Mouse (Mus musculus): ENCODE results near the gene Hpf1.
A peak's percentile ranks its signal among the peaks of the same experiment; 100 is the strongest.

The Hpf1 gene

GRCm38 (mm10) chr8:60890520-60890874 lies 279 bp downstream of the Hpf1 start:
- ATAC-seq (ENCODE audit: insufficient number of reproducible peaks, low FRiP score, low TSS enrichment), result no peak

GRCm38 (mm10) chr8:60891757-60892156 lies 1.5 kb downstream of the Hpf1 start:
- no peak for ATAC-seq (ENCODE audit: insufficient number of reproducible peaks, low FRiP score, low TSS enrichment)

GRCm38 (mm10) chr8:60895878-60896277 lies 5.7 kb downstream of the Hpf1 start:
- no peak for ATAC-seq (ENCODE audit: insufficient number of reproducible peaks, low FRiP score, low TSS enrichment)

- no peak for ATAC-seq (ENCODE audit: insufficient number of reproducible peaks, low FRiP score, low TSS enrichment)
Observed at GRCm38 (mm10) chr8:60900147-60900546, 9.9 kb downstream of the Hpf1 start.

GRCm38 (mm10) chr8:60912081-60912480 lies 21.9 kb downstream of the Hpf1 start:
- ATAC-seq (ENCODE audit: insufficient number of reproducible peaks, low FRiP score, low TSS enrichment), result no peak

DNA sequence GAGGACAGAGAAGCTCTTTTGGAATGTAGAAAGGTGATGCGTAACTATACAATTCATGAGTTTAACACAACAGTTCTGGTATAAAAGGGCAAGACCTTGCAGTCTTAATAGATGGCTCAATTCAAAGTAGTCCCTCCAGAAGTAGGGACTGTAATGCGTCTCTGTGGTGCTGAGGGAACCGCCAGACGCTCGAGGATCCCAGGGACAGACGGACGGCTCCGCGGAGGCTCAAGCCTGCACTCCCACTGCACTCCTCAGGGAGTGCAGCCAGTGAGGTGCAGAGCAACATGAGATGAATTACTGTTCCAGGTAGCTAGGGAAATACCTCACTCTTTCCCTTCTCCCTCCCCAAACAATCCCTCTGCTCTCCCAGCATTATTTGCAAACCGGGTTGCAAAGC lies 22.3 kb downstream of the Hpf1 start:
- no peak for ATAC-seq (ENCODE audit: insufficient number of reproducible peaks, low FRiP score, low TSS enrichment)

GRCm38 (mm10) chr8:60919069-60919468 lies 28.9 kb downstream of the Hpf1 start:
- ATAC-seq (ENCODE audit: insufficient number of reproducible peaks, low FRiP score, low TSS enrichment), result no peak

DNA sequence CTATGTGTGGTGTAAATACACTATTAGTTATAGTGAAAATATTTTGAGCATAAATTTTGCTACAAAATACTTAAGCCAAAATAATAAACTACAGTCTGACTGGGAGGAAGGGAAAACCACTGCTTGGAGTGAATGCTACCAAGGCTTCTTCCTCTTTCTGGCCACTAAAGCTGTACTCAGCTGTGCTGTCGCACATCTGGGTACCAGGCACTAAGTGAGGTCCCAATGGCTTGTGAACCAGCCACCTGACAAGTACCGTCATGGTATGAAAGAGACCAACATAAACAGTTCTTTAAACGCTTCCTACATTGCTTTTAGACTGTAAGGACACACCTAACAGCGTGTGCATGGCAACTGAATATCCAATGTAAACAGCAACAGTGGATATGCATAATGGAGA lies 30.0 kb downstream of the Hpf1 start:
- ATAC-seq (ENCODE audit: insufficient number of reproducible peaks, low FRiP score, low TSS enrichment), result no peak

DNA sequence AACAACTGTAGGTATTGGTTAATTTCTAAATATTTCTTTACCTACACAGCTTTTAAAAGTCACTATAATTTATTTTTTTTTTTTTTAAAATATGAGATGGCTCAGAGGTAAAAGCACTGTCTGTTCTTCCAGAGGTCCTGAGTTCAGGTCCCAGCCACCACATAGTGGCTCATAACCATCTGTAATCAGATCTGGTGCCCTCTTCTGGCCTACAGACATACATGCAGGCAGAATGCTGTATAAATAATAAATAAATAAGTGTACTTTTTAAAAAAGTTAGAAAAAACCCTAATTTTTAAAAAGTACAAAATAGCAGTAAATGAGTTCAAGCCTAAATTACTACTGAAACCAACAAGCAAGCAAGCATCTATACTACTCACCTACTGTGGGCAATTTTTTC lies 43.4 kb downstream of the Hpf1 start:
- no peak for ATAC-seq (ENCODE audit: insufficient number of reproducible peaks, low FRiP score, low TSS enrichment)

GRCm38 (mm10) chr8:60938717-60939424 lies 48.7 kb downstream of the Hpf1 start:
- ATAC-seq (ENCODE audit: insufficient number of reproducible peaks, low FRiP score, low TSS enrichment), result no peak

GRCm38 (mm10) chr8:60942867-60943266 lies 52.6 kb downstream of the Hpf1 start:
- ATAC-seq (ENCODE audit: insufficient number of reproducible peaks, low FRiP score, low TSS enrichment), result no peak

DNA sequence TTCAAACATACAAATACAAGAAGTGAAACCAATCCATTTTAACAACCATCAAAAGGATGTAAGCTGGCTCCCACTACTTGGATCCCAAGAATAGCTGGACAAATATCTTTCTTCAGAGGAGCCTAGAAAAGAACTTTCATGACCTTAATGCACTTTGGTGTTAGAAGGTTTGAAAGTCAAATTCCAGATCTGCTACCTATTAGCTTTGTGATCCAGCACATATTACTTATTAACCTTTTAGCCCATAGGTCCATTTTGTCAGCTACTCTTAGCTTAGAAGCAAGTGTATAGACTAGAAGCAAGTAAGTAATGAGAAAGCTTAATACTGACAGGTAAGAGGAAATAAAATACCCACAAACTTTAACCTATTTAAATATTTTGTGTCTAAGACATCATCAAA lies 57.3 kb downstream of the Hpf1 start:
- ATAC-seq (ENCODE audit: insufficient number of reproducible peaks, low FRiP score, low TSS enrichment), result no peak

- ATAC-seq (ENCODE audit: insufficient number of reproducible peaks, low FRiP score, low TSS enrichment), result no peak
Observed at GRCm38 (mm10) chr8:60949859-60950258, 59.6 kb downstream of the Hpf1 start.

GRCm38 (mm10) chr8:60951271-60951670 lies 61.1 kb downstream of the Hpf1 start:
- peak; percentile 43; the same call in 1 of the 2 replicates for ATAC-seq (ENCODE audit: insufficient number of reproducible peaks, low FRiP score, low TSS enrichment)

DNA sequence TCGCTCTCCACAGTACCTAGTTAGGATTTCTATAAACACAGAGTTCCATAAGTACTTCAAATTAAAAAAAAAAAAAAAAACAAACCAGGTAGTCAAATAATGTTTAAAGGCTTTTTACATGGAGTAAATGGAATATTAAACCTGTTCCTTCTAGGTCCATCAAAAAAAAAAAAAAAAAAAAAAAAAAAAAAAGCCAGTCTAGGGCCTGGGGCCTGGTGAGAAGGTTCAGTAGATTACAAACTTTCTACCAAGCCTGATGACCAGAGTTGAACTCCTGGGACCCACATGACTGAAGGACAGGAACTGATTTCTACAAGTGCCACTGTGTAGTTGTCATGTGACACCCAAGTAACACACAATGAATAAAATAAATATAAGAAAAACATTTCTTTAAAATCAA lies 61.5 kb downstream of the Hpf1 start:
- ATAC-seq (ENCODE audit: insufficient number of reproducible peaks, low FRiP score, low TSS enrichment), result no peak

GRCm38 (mm10) chr8:60952803-60953202 lies 62.6 kb downstream of the Hpf1 start:
- ATAC-seq (ENCODE audit: insufficient number of reproducible peaks, low FRiP score, low TSS enrichment), result no peak

- ATAC-seq (ENCODE audit: insufficient number of reproducible peaks, low FRiP score, low TSS enrichment), result peak; percentile 96
Observed at GRCm38 (mm10) chr8:60954281-60955014, 64.2 kb downstream of the Hpf1 start.

GRCm38 (mm10) chr8:60956847-60957246 lies 66.6 kb downstream of the Hpf1 start:
- no peak for ATAC-seq (ENCODE audit: insufficient number of reproducible peaks, low FRiP score, low TSS enrichment)
